Mouse (Mus musculus): ENCODE results near the gene Cacna1a. TPM values are rescaled to one million over a fixed set of nuclear protein-coding genes. Genes with fewer than 3 reads are reported as not detected.

The Cacna1a gene
- total and polyA plus RNA-seq, 3 experiments: 3.2 to 5.1 TPM; not detected in 1

DNA sequence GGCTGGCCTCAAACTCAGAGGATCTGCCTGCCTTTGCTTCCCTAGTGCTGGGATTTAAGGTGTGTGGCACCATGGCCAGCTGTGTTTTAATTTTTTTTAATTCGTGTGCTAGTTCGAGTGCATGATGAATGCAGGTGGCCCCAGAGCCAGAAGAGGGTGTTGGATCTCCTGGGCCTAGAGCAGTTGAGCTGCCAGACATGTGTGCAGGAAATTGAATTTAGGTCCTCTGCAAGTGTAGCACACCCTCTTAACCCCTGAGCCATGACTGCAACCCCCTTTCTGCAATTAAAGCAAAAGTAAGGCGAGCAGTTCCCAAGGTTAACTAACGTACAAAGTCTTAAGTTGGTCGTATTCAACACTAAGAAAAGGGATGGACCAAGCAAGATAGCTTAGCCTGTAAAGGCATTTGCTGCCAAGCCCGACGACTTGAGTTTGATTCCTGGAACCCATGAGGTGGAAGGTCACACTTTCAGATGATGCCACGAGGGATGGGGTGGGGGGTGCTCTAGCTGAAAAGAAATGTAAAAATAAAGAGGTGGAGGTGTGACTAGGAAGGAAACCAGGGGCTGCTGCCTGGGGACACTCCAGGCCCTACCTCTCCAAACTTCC is 249.8 kb downstream of the Cacna1a start (continued):
- no peak for TF ChIP-seq CHD2 (IDR thresholded peaks at IDR 0.05; ENCODE audit: low read length)
- no peak for TF ChIP-seq E2F4 (IDR thresholded peaks at IDR 0.05; ENCODE audit: borderline replicate concordance, low read depth, low read length)
- TF ChIP-seq RAD21 (IDR thresholded peaks at IDR 0.05; ENCODE audit: low read depth, low read length): no peak
- no peak for TF ChIP-seq NRF1 (IDR thresholded peaks at IDR 0.05; ENCODE audit: insufficient read depth, low read depth, low read length, poor library complexity, severe bottlenecking)
- no peak for TF ChIP-seq MYB (IDR thresholded peaks at IDR 0.05; ENCODE audit: low read depth, low read length)

DNA sequence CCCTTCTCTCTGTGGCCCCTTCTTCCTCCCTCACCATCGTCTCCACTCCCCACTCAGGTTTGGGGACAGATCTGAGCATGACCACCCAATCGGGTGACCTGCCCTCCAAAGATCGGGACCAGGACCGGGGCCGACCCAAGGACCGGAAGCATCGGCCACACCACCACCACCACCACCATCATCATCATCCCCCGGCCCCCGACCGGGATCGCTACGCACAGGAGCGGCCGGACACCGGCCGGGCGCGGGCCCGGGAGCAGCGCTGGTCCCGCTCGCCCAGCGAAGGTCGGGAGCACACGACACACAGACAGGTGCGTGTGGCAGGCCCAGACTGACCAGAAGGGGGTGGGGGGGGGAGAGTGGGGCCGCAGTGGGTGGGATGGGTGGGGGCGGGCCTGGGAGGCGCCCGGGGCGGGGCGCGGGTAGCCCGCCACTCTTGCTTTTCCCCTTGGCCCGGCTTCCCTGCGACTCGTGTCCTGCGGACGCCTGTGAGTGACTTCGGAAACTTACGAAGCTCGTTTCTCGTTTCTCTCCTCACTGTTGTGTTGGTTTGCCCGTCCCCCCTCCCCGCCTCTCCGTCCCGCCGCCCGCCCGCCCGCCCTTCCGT is 250.4 kb downstream of the Cacna1a start:
- peak; percentile 48 for DNase-seq (ENCODE audit: low read depth, low spot score)
- peak overlapping the region; percentile 95 for H3K9ac ChIP-seq (ENCODE audit: control insufficient read depth, low read depth, low read length, poor library complexity, severe bottlenecking)
- peaks cover 0 to 20% of the 10 kb centered on the region in 2 experiments; a peak in 2 of 4 replicates for H3K36me3 ChIP-seq (ENCODE audit: control insufficient read depth in 1 of 2, insufficient read depth in 2 of 2, low read length in 2 of 2)
- H3K4me1 ChIP-seq (ENCODE audit: control insufficient read depth in 1 of 2, insufficient read depth in 2 of 2, low read length in 2 of 2): peaks cover 7 to 21% of the 10 kb centered on the region in 2 experiments; a peak in 3 of 4 replicates
- H3K79me2 ChIP-seq (ENCODE audit: control insufficient read depth, insufficient read depth, low read length, poor library complexity): peaks cover 1% of the 10 kb centered on the region; the same call in 1 of the 2 replicates
- H3K9me3 ChIP-seq (replicated peaks; ENCODE audit: insufficient read depth, low read length): no peaks in the 10 kb centered on the region
- H3K4me3 ChIP-seq (ENCODE audit: control insufficient read depth in 1 of 2, insufficient read depth in 1 of 2, low read depth in 2 of 2, low read length in 2 of 2): peak overlapping the region; percentile 76 to 78
- peak overlapping the region; percentile 55 for H3K27ac ChIP-seq (ENCODE audit: control insufficient read depth, low read depth, low read length)
- peak; percentile 13; the same call in 1 of the 2 replicates for TF ChIP-seq MAZ (IDR thresholded peaks at IDR 0.05; ENCODE audit: low read depth, low read length)
- no peak for TF ChIP-seq HCFC1 (IDR thresholded peaks at IDR 0.05; ENCODE audit: low read depth, low read length)
- no peaks in the 10 kb centered on the region for H3K27me3 ChIP-seq (ENCODE audit: control insufficient read depth in 1 of 2, insufficient read depth in 2 of 2, low read length in 2 of 2)

DNA sequence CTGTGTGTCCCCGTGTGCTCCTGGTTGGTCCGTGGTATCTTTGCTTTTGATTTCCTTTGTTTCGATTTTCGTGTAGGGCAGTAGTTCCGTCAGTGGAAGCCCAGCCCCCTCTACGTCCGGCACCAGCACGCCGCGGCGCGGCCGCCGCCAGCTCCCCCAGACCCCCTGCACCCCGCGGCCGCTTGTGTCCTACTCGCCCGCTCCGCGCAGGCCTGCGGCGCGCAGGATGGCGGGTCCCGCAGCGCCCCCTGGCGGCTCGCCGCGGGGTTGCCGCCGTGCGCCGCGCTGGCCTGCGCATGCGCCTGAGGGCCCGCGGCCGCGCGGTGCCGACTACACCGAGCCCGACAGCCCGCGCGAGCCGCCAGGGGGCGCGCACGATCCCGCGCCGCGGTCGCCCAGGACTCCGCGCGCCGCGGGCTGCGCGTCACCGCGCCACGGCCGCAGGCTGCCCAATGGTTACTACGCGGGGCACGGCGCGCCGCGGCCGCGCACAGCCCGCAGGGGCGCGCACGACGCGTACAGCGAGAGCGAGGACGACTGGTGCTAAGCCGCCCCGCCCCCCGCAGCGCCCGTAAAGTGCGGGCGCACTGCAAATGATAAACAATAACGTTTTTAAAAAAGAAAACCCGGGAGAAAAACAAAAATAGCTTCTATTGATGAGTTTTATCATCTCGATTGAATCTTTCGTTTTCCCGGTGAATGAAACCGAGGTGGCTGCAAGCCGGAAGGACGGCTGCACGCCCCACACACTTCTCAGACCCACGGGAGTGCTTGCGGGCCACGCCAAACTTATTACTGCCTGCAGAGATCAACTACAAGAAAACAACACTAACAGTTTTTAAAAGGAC is 251.1 kb downstream of the Cacna1a start:
- H3K79me2 ChIP-seq (ENCODE audit: control insufficient read depth, insufficient read depth, low read length, poor library complexity): peaks cover 1% of the 10 kb centered on the region; the same call in 1 of the 2 replicates
- H3K9ac ChIP-seq (ENCODE audit: control insufficient read depth, low read depth, low read length, poor library complexity, severe bottlenecking): peak overlapping the region; percentile 95
- H3K36me3 ChIP-seq (ENCODE audit: control insufficient read depth in 1 of 2, insufficient read depth in 2 of 2, low read length in 2 of 2): peaks cover 0 to 20% of the 10 kb centered on the region in 2 experiments; a peak in 2 of 4 replicates
- DNase-seq (ENCODE audit: low read depth, low spot score): peak; percentile 95
- H3K27me3 ChIP-seq (ENCODE audit: control insufficient read depth in 1 of 2, insufficient read depth in 2 of 2, low read length in 2 of 2): no peaks in the 10 kb centered on the region
- H3K4me1 ChIP-seq (ENCODE audit: control insufficient read depth in 1 of 2, insufficient read depth in 2 of 2, low read length in 2 of 2): peaks cover 7 to 21% of the 10 kb centered on the region in 2 experiments; a peak in 3 of 4 replicates
- peak overlapping the region; percentile 76 to 91 for H3K4me3 ChIP-seq (ENCODE audit: control insufficient read depth in 1 of 2, insufficient read depth in 1 of 2, low read depth in 2 of 2, low read length in 2 of 2)
- no peaks in the 10 kb centered on the region for H3K9me3 ChIP-seq (replicated peaks; ENCODE audit: insufficient read depth, low read length)
- H3K27ac ChIP-seq (ENCODE audit: control insufficient read depth, low read depth, low read length): peak overlapping the region; percentile 72
- TF ChIP-seq TCF12 (IDR thresholded peaks at IDR 0.05; ENCODE audit: low read depth, low read length): no peak
- peak; percentile 50 for TF ChIP-seq SIN3A (IDR thresholded peaks at IDR 0.05; ENCODE audit: low read length)
- TF ChIP-seq JUND (IDR thresholded peaks at IDR 0.05; ENCODE audit: low read depth, low read length): no peak
- TF ChIP-seq MAZ (IDR thresholded peaks at IDR 0.05; ENCODE audit: low read depth, low read length): no peak; the same call in 1 of the 2 replicates
- no peak for TF ChIP-seq ETS1 (IDR thresholded peaks at IDR 0.05; ENCODE audit: low read depth, low read length)
- no peak for TF ChIP-seq CHD2 (IDR thresholded peaks at IDR 0.05; ENCODE audit: low read length)
- TF ChIP-seq ELF1 (IDR thresholded peaks at IDR 0.05; ENCODE audit: low read depth, low read length): no peak
- TF ChIP-seq MAFK (IDR thresholded peaks at IDR 0.05; ENCODE audit: borderline replicate concordance, low read depth, low read length): no peak
- no peak for TF ChIP-seq UBTF (IDR thresholded peaks at IDR 0.05; ENCODE audit: borderline replicate concordance, insufficient read depth, low read depth, low read length)
- peak in 2 of 3 experiments; percentile 69 to 80; a peak in 5 of 6 replicates for TF ChIP-seq CTCF (IDR thresholded peaks at IDR 0.05 in 2 of 3, conservative IDR thresholded peaks at IDR 0.05 in 1 of 3; ENCODE audit: control insufficient read depth in 1 of 3, insufficient read depth in 1 of 3, low read depth in 2 of 3, low read length in 3 of 3, poor library complexity in 1 of 3, severe bottlenecking in 1 of 3)
- TF ChIP-seq RAD21 (IDR thresholded peaks at IDR 0.05; ENCODE audit: low read depth, low read length): peak; percentile 29
- peak; percentile 76 for TF ChIP-seq MXI1 (IDR thresholded peaks at IDR 0.05; ENCODE audit: low read depth, low read length)
- TF ChIP-seq ZMIZ1 (IDR thresholded peaks at IDR 0.05; ENCODE audit: low read depth, low read length): peak; percentile 59; the same call in 1 of the 2 replicates
- peak; percentile 68; the same call in 1 of the 2 replicates for TF ChIP-seq POLR2AphosphoS2 (IDR thresholded peaks at IDR 0.05; ENCODE audit: low read length)
- TF ChIP-seq GATA1 (IDR thresholded peaks at IDR 0.05; ENCODE audit: low read depth, low read length): no peak
- peak; percentile 47 for TF ChIP-seq SMC3 (IDR thresholded peaks at IDR 0.05; ENCODE audit: low read depth, low read length)
- peak; percentile 1; the same call in 1 of the 2 replicates for TF ChIP-seq HCFC1 (IDR thresholded peaks at IDR 0.05; ENCODE audit: low read depth, low read length)
- TF ChIP-seq USF2 (IDR thresholded peaks at IDR 0.05; ENCODE audit: borderline replicate concordance in 1 of 2, insufficient read depth in 1 of 2, low read depth in 1 of 2, low read length in 2 of 2): no peak
- TF ChIP-seq ZKSCAN1 (IDR thresholded peaks at IDR 0.05; ENCODE audit: low read depth, low read length): no peak
- peak; percentile 39; the same call in 1 of the 2 replicates for TF ChIP-seq MAX (IDR thresholded peaks at IDR 0.05; ENCODE audit: low read length)
- TF ChIP-seq NELFE (IDR thresholded peaks at IDR 0.05; ENCODE audit: low read depth, low read length): peak; percentile 90

Data from MEL (cell line).